ENCODE assay signal across 8 mouse cellular contexts in the genomic region with DNA sequence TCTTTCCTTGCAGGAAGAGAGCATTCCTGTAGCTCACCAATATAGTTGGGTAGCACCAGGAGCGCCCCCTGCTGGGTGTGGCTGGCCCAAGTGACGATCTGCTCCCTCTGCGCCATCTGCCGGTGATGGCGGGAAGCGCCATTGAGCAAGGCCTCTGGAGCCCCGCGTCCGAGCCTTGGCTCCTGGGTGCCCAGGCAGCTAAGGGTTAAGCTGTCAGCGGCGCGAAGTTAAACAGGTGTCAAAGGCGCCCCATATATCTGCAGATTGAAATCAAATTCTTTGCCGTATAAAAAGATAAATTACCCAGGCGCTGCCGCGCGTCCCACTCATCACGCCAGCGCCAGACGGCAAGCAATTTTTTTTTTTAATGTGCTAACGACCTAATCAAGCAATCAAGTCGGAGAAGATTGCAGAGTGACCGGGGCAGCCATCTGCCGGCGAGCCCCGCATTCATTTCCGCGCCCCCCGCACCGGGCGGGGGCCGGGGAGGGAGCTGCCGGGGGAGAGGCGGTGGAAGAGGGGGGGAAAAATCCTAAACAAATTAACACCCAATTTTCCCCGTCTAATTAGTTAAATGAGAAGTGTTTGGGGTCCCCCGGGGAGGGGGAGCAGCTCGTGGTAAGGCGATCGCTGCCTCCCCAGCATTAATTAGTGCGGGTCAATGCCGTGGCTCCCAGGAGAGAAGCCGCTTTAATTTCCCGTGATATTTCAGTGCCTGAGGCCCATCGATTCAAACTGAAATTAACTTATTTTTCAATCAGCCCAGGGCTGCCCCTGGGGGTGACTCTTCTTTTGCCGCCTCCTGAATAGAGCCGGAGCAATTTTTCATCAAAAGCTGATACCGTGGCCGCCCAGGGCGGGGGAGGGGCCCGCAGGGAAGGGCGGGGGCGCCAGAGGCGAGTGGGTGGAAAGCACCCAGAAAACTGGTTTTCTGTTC. TPM values are rescaled to one million over a fixed set of nuclear protein-coding genes. Genes with fewer than 3 reads are reported as not detected.
DNase-seq lines count a peak whose midpoint lies in the region; ATAC-seq and TF ChIP-seq lines count a peak whose summit lies in the region.

No protein-coding gene starts in this region.

- peak overlapping the region; percentile 93 for H3K4me2 ChIP-seq in hindbrain, postnatal 0 days (ENCODE audit: low read depth, low read length)

- no peaks in the 10 kb centered on the region for H3K27me3 ChIP-seq in hindbrain, postnatal 0 days (ENCODE audit: insufficient read depth, low read length)

- H3K4me1 ChIP-seq in hindbrain, postnatal 0 days (ENCODE audit: insufficient read depth, low read length) = no peaks in the 10 kb centered on the region

- no peak; the same call in 1 of the 2 replicates for TF ChIP-seq CTCF in gastrocnemius, adult 2 months (IDR thresholded peaks at IDR 0.05)
- TF ChIP-seq CTCF in hindbrain, postnatal 0 days (IDR thresholded peaks at IDR 0.05; ENCODE audit: low read depth) = peak; percentile 100
- TF ChIP-seq CTCF in left cerebral cortex, adult 2 months (IDR thresholded peaks at IDR 0.05) = no peak; the same call in none of the 2 replicates

- intact Hi-C loops in gastrocnemius, adult 2 months (cut with DNase I) = loop anchor here (2.0 to 5.0 kb wide), 2 partner anchors 108 to 121 kb away; no protein-coding TSS in a partner anchor
- intact Hi-C loops in left cerebral cortex, adult 2 months (cut with DNase I) = loop anchor here (1.0 to 2.0 kb wide), 2 partner anchors 43 to 122 kb away; no protein-coding TSS in a partner anchor

- WGBS in hindbrain, postnatal 0 days = 1% methylated on average over 54 of the region's 54 CpGs

- H3K27ac ChIP-seq in gastrocnemius, adult 2 months = peak overlapping the region; percentile 49
- peak overlapping the region; percentile 1; the same call in 1 of the 2 replicates for H3K27ac ChIP-seq in hindbrain, postnatal 0 days
- H3K27ac ChIP-seq in left cerebral cortex, adult 2 months = peak overlapping the region; percentile 78

- DNase-seq in WW6 (ENCODE audit: low read depth, low spot score) = peak; percentile 71
- DNase-seq in cerebellum, postnatal 4 days (ENCODE audit: low spot score in 2 of 2) = peak; percentile 93 to 98
- DNase-seq in gastrocnemius, adult 2 months = peak; percentile 93
- DNase-seq in hindbrain, postnatal 0 days (ENCODE audit: low spot score) = peak; percentile 96
- peak; percentile 91 to 97 for DNase-seq in left cerebral cortex, adult 2 months (ENCODE audit: extremely low spot score in 1 of 2, low spot score in 2 of 2)
- DNase-seq in right cerebral cortex, adult 2 months (ENCODE audit: low spot score in 2 of 2) = peak; percentile 97 to 98
- DNase-seq in urinary bladder, postnatal 14 days (ENCODE audit: low spot score) = peak; percentile 95

- no peaks in the 10 kb centered on the region for H3K9me3 ChIP-seq in hindbrain, postnatal 0 days (ENCODE audit: low read length)

- peak; percentile 83 for ATAC-seq in hindbrain, postnatal 0 days
- ATAC-seq in megakaryocyte, adult 5-6 weeks (ENCODE audit: poor library complexity, severe bottlenecking) = peak; percentile 99

- H3K4me3 ChIP-seq in gastrocnemius, adult 2 months = peak overlapping the region; percentile 81
- peak overlapping the region; percentile 46 for H3K4me3 ChIP-seq in hindbrain, postnatal 0 days (ENCODE audit: low read length)
- peak overlapping the region; percentile 52 for H3K4me3 ChIP-seq in left cerebral cortex, adult 2 months

- peak overlapping the region; percentile 40 for H3K9ac ChIP-seq in hindbrain, postnatal 0 days (replicated peaks; ENCODE audit: low read length)

- no peaks in the 10 kb centered on the region for H3K36me3 ChIP-seq in hindbrain, postnatal 0 days (ENCODE audit: insufficient read depth, low read length)

RNA-seq across cellular contexts. Expression of a gene that starts 20.5 kb away (rescaled TPM):
- total RNA-seq in gastrocnemius, adult 2 months (2021) = not detected
- total RNA-seq in hindbrain, postnatal 0 days (2014; rRNA removed) = 2.5 and 4.0 TPM in 2 replicates
- polyA plus RNA-seq in hindbrain, postnatal 0 days (2015; fragmentation: Nextera tagmentation; extraction: Ambion mirVana) = 1.8 and 2.4 TPM in 2 replicates
- total RNA-seq in left cerebral cortex, adult 2 months (2021) = under 1 TPM; 0.23 TPM
- not detected in 2 replicates for total RNA-seq in megakaryocyte, adult 5-6 weeks (2015)
- total RNA-seq in megakaryocyte, adult 5-6 weeks (2017) = not detected in 2 replicates

RNA-seq across cellular contexts. Expression of a gene that starts 27.1 kb away (rescaled TPM):
- 1 to 10 TPM; 4.0 to 5.3 TPM for total RNA-seq in gastrocnemius, adult 2 months (2021)
- 7.5 and 12.3 TPM in 2 replicates for total RNA-seq in hindbrain, postnatal 0 days (2014; rRNA removed)
- polyA plus RNA-seq in hindbrain, postnatal 0 days (2015; fragmentation: Nextera tagmentation; extraction: Ambion mirVana) = 9.2 and 10.9 TPM in 2 replicates
- total RNA-seq in left cerebral cortex, adult 2 months (2021) = 10 to 100 TPM; 10.2 to 11.4 TPM
- 3.1 and 4.7 TPM in 2 replicates for total RNA-seq in megakaryocyte, adult 5-6 weeks (2015)
- 4.5 TPM in 2 replicates for total RNA-seq in megakaryocyte, adult 5-6 weeks (2017)

RNA-seq across cellular contexts. Expression of a gene that starts 50.7 kb away (rescaled TPM):
- not detected for total RNA-seq in gastrocnemius, adult 2 months (2021)
- not detected in 2 replicates for total RNA-seq in hindbrain, postnatal 0 days (2014; rRNA removed)
- polyA plus RNA-seq in hindbrain, postnatal 0 days (2015; fragmentation: Nextera tagmentation; extraction: Ambion mirVana) = not detected in 2 replicates
- not detected for total RNA-seq in left cerebral cortex, adult 2 months (2021)
- not detected in 2 replicates for total RNA-seq in megakaryocyte, adult 5-6 weeks (2015)
- total RNA-seq in megakaryocyte, adult 5-6 weeks (2017) = not detected in 2 replicates

Comparison
In these comparisons a context has a peak if more than half of its experiments do, and no peak if none do; other contexts are left out.
1. Peak in every context shown above with its lines: DNase-seq, ATAC-seq, H3K4me3 ChIP-seq and H3K27ac ChIP-seq.
2. H3K27ac ChIP-seq: peak in every context shown above with its lines; median percentile 78 in left cerebral cortex, adult 2 months; 49 in gastrocnemius, adult 2 months; 1 in hindbrain, postnatal 0 days.